Mouse (Mus musculus): ENCODE data around the gene Actn4. TPM values are rescaled to one million over a fixed set of nuclear protein-coding genes. Genes with fewer than 3 reads are reported as not detected.

Gene Actn4
- total and polyA plus RNA-seq, 2 experiments: 47.4 to 125 TPM

DNA sequence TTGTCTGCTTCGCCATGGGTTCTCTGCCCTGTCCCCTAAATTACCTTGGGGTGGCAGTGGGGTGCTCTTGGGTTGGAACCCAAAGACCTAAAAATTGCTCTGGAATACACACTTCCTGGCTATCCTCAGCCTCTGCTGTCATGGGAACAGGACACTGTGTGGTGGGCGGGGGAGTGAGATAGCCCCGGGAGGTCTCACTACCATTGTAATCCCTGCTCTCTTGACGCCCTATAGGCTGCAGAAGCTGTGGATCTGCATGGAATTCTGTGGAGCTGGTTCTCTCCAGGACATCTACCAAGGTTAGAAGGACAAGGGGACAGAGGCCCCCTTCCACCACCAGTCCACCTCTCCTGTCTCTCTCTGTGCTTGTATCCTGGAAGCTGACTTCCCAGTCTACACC, 21.7 kb upstream of the Actn4 start:
- Histone ChIP-seq H3K4me3 (ENCODE audit: insufficient read depth, low read depth, low read length) (no peak overlapping the region), H3K4me1 (ENCODE audit: control insufficient read depth, insufficient read depth, low read length) (peaks cover 6% of the 10 kb centered on the region), H3K79me2 (ENCODE audit: control insufficient read depth, insufficient read depth, low read length) (peaks cover 5% of the 10 kb centered on the region; the same call in 1 of the 2 replicates), H3K27me3 (ENCODE audit: control insufficient read depth, insufficient read depth, low read length) (no peaks in the 10 kb centered on the region), H3K9ac (ENCODE audit: low read depth, low read length) (no peak overlapping the region), H3K36me3 (ENCODE audit: control insufficient read depth, insufficient read depth, low read length) (peaks cover 1% of the 10 kb centered on the region; the same call in 1 of the 2 replicates), H3K27ac (replicated peaks; ENCODE audit: insufficient read depth, low read depth, low read length) (no peak overlapping the region)
- WGBS: 93% methylated on average over 4 of the region's 4 CpGs
- no peak for DNase-seq (ENCODE audit: extremely low read depth, low read depth, low spot score)
- TF ChIP-seq CTCF (IDR thresholded peaks at IDR 0.05; ENCODE audit: low read depth, low read length): no peak
- no peak for TF ChIP-seq POLR2A (IDR thresholded peaks at IDR 0.05; ENCODE audit: extremely low read depth, insufficient read depth, low read length)

- H3K27me3 ChIP-seq (ENCODE audit: control insufficient read depth, insufficient read depth, low read length): no peaks in the 10 kb centered on the region
- peaks cover 1% of the 10 kb centered on the region; the same call in 1 of the 2 replicates for H3K36me3 ChIP-seq (ENCODE audit: control insufficient read depth, insufficient read depth, low read length)
- no peak for DNase-seq (ENCODE audit: extremely low read depth, low read depth, low spot score)
- H3K4me1 ChIP-seq (ENCODE audit: control insufficient read depth, insufficient read depth, low read length): peaks cover 11% of the 10 kb centered on the region
- no peak overlapping the region for H3K27ac ChIP-seq (replicated peaks; ENCODE audit: insufficient read depth, low read depth, low read length)
- 66% methylated on average over 11 of the region's 11 CpGs for WGBS
- peaks cover 5% of the 10 kb centered on the region; the same call in 1 of the 2 replicates for H3K79me2 ChIP-seq (ENCODE audit: control insufficient read depth, insufficient read depth, low read length)
- H3K9ac ChIP-seq (ENCODE audit: low read depth, low read length): no peak overlapping the region
- peak overlapping the region; percentile 1; the same call in 1 of the 2 replicates for H3K4me3 ChIP-seq (ENCODE audit: insufficient read depth, low read depth, low read length)
- TF ChIP-seq POLR2A (IDR thresholded peaks at IDR 0.05; ENCODE audit: extremely low read depth, insufficient read depth, low read length): no peak
- TF ChIP-seq CTCF (IDR thresholded peaks at IDR 0.05; ENCODE audit: low read depth, low read length): no peak
Observed at GRCm38 (mm10) chr7:28983141-28983564, 21.0 kb upstream of the Actn4 start.

- Histone ChIP-seq H3K79me2 (ENCODE audit: control insufficient read depth, insufficient read depth, low read length) (peaks cover 5% of the 10 kb centered on the region; the same call in 1 of the 2 replicates), H3K36me3 (ENCODE audit: control insufficient read depth, insufficient read depth, low read length) (peaks cover 1% of the 10 kb centered on the region; the same call in 1 of the 2 replicates), H3K4me3 (ENCODE audit: insufficient read depth, low read depth, low read length) (peak overlapping the region; percentile 43; the same call in 1 of the 2 replicates), H3K27ac (replicated peaks; ENCODE audit: insufficient read depth, low read depth, low read length) (peak overlapping the region; percentile 39), H3K27me3 (ENCODE audit: control insufficient read depth, insufficient read depth, low read length) (no peaks in the 10 kb centered on the region), H3K4me1 (ENCODE audit: control insufficient read depth, insufficient read depth, low read length) (peaks cover 14% of the 10 kb centered on the region), H3K9ac (ENCODE audit: low read depth, low read length) (peak overlapping the region; percentile 71)
- DNase-seq (ENCODE audit: extremely low read depth, low read depth, low spot score): peak; percentile 28
- 21% methylated on average over 19 of the region's 19 CpGs for WGBS
- TF ChIP-seq CTCF (IDR thresholded peaks at IDR 0.05; ENCODE audit: low read depth, low read length) (no peak), POLR2A (IDR thresholded peaks at IDR 0.05; ENCODE audit: extremely low read depth, insufficient read depth, low read length) (no peak)
Observed at GRCm38 (mm10) chr7:28982274-28983013, 20.3 kb upstream of the Actn4 start.

- H3K79me2 ChIP-seq (ENCODE audit: control insufficient read depth, insufficient read depth, low read length): peaks cover 5% of the 10 kb centered on the region; the same call in 1 of the 2 replicates
- peaks cover 17% of the 10 kb centered on the region for H3K4me1 ChIP-seq (ENCODE audit: control insufficient read depth, insufficient read depth, low read length)
- peak; percentile 98 for DNase-seq (ENCODE audit: extremely low read depth, low read depth, low spot score)
- no peaks in the 10 kb centered on the region for H3K27me3 ChIP-seq (ENCODE audit: control insufficient read depth, insufficient read depth, low read length)
- H3K27ac ChIP-seq (replicated peaks; ENCODE audit: insufficient read depth, low read depth, low read length): peak within 1 kb of the TSS; percentile 57
- H3K9ac ChIP-seq (ENCODE audit: low read depth, low read length): peak within 1 kb of the TSS; percentile 80
- TF ChIP-seq CTCF (IDR thresholded peaks at IDR 0.05; ENCODE audit: low read depth, low read length): no peak
- peak; percentile 63; the same call in 1 of the 2 replicates for TF ChIP-seq POLR2A (IDR thresholded peaks at IDR 0.05; ENCODE audit: extremely low read depth, insufficient read depth, low read length)
- under 1% methylated on average over 36 of the region's 36 CpGs for WGBS
- H3K4me3 ChIP-seq (ENCODE audit: insufficient read depth, low read depth, low read length): peak within 1 kb of the TSS; percentile 88
- peaks cover 3% of the 10 kb centered on the region; the same call in 1 of the 2 replicates for H3K36me3 ChIP-seq (ENCODE audit: control insufficient read depth, insufficient read depth, low read length)
Observed at GRCm38 (mm10) chr7:28981651-28982273, 19.6 kb upstream of the Actn4 start, which contains the start of the genes Eif3k and Map4k1. TSS of gene Eif3k (minus strand) at chr7:28981864. TSS of gene Map4k1 (plus strand) at chr7:28982050.

DNA sequence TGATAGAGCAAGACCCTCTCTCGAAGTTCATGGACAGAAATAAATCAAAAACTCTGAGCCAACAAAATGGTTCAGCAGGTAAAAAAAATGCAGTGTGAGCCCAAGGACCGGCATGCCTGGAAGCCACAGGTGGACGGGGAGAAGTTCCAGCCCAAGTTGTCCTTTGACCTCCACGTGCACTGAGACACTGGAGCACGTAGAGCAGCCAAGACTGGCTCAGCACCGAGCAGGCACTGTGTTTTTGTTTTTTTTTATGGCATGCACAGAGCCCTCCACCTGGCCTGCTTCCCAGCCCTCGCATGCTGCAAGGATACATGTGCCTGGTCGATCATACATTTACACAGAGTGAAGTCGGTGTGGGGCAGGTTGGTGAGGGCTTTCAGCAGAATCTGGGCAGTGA, 15.4 kb upstream of the Actn4 start:
- Histone ChIP-seq H3K79me2 (ENCODE audit: control insufficient read depth, insufficient read depth, low read length) (peaks cover 5% of the 10 kb centered on the region; the same call in 1 of the 2 replicates), H3K9ac (ENCODE audit: low read depth, low read length) (no peak overlapping the region), H3K4me1 (ENCODE audit: control insufficient read depth, insufficient read depth, low read length) (peaks cover 17% of the 10 kb centered on the region), H3K4me3 (ENCODE audit: insufficient read depth, low read depth, low read length) (no peak overlapping the region), H3K27me3 (ENCODE audit: control insufficient read depth, insufficient read depth, low read length) (no peaks in the 10 kb centered on the region), H3K36me3 (ENCODE audit: control insufficient read depth, insufficient read depth, low read length) (peaks cover 5% of the 10 kb centered on the region; the same call in 1 of the 2 replicates), H3K27ac (replicated peaks; ENCODE audit: insufficient read depth, low read depth, low read length) (peak overlapping the region; percentile 70)
- DNase-seq (ENCODE audit: extremely low read depth, low read depth, low spot score): peak; percentile 94
- TF ChIP-seq CTCF (IDR thresholded peaks at IDR 0.05; ENCODE audit: low read depth, low read length) (no peak), POLR2A (IDR thresholded peaks at IDR 0.05; ENCODE audit: extremely low read depth, insufficient read depth, low read length) (no peak)
- 20% methylated on average over 9 of the region's 9 CpGs for WGBS

Data from liver, adult 2 months (tissue).